Mouse (Mus musculus) Patski (cell line): ENCODE measurements around the gene Stfa2l1. TPM values are rescaled to one million over a fixed set of nuclear protein-coding genes. Genes with fewer than 3 reads are reported as not detected.
"Not testable (repeated sequence)": the region's sequence is repeated elsewhere in the genome, so short reads cannot be mapped to it uniquely, and the experiment has no call there.

ENCODE experiments used
- ATAC-seq: fragments of 100-300 bp; one replicate; pipeline ENCODE4 v1.8.0; 2021
- CTCF ChIA-PET: fragments of 350-600 bp; sonication (Branson Sonifier 250); formaldehyde crosslinking; loops from one replicate; lab custom pipeline; 2022; ENCODE audit warnings: inconsistent platforms; lab: Charles Lee
- POLR2A ChIA-PET: fragments of 350-600 bp; sonication (Branson Sonifier 250); formaldehyde crosslinking; loops from one replicate; lab custom pipeline; 2022; ENCODE audit warnings: antibody characterized with exemption, inconsistent platforms; lab: Charles Lee
- DNase-seq: peaks from one replicate; pipeline ENCODE4 v3.0.0-alpha.2; 2011; ENCODE audit warnings: low read depth, low spot score
- H3K27me3 ChIP-seq: fragments of 371-371 bp; one replicate; pipeline ENCODE4 v1.5.1; 2021
- CTCF ChIP-seq: fragments of 100-300 bp; IDR thresholded peaks from one replicate; pipeline ENCODE4 v1.5.1; 2021
- in situ Hi-C: fragments of 300-500 bp; cut with MboI; formaldehyde crosslinking; loops from 3 replicates; pipeline ENCODE4 v1.11.1; 2018; ENCODE audit warnings: low pct_unique_long_range_greater_than_20kb, mixed read lengths
- polyA plus RNA-seq: library from polyadenylated mRNA; unstranded; gene quantifications from one replicate; pipeline ENCODE4 v1.2.3, GENCODE M21; 2021

The Stfa2l1 gene
- not detected for polyA plus RNA-seq

DNA sequence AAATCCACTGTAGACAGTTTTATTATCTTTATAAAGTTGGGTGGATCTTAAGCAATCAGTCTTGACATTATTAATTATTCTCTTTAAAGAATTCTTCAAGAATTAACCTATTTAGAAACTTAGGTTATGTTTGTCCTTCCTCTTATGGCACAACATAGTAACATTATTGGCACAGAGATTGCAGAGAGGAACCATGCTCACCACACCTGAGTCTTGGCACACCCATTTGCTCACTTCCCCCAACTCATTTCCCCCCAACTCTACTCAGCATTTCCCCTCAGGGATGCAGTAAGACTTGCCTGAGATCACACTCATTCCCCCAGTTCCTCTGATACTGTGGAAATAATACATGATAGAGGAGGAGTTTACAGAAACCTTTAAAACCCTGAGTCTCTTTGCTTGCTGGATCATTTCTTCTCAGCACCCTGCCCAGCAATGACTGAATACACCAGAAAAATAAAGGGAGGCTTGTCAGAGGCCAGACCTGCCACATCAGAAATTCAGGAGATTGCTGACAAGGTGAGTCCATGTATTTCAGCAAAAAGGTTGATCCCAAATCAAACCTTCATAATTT, at the start of gene Stfa2l1:
Stfa2l1 (plus strand) TSS at position 410 of the 574 bp plus-strand sequence.
- CTCF ChIA-PET = no interaction called here
- POLR2A ChIA-PET = no interaction called here
- in situ Hi-C loops = loop anchor here (5.0 kb wide), 1 partner anchor 251 kb away; the partner anchor contains the start of gene Stfa2
- ATAC-seq (no peak), DNase-seq (no peak)
- H3K27me3 ChIP-seq = peaks cover 3% of the 10 kb centered on the region
- no peak for TF ChIP-seq CTCF

DNA sequence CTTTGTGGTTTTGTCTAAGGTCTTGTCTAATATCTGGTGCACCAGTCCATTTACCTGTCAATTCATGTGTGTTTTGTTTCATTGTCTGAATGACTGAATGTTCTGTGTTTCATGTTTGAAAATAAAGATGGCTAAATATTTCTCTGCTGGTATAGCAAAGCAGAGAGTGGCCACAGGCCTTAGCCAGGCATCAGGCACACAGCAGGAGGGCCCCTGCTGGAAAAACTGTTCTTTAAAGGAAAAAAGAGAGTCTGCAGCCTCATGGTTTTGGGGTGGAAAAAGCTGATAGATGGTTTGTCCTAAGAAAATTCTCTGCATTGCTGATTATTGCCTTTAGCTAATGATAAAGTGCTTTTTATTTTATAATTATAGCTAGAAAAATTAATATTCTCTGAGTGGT, 45.1 kb upstream of the Stfa2l1 start:
- H3K27me3 ChIP-seq, DNase-seq, in situ Hi-C loops, ATAC-seq, POLR2A ChIA-PET, CTCF ChIA-PET: not testable (repeated sequence)

DNA sequence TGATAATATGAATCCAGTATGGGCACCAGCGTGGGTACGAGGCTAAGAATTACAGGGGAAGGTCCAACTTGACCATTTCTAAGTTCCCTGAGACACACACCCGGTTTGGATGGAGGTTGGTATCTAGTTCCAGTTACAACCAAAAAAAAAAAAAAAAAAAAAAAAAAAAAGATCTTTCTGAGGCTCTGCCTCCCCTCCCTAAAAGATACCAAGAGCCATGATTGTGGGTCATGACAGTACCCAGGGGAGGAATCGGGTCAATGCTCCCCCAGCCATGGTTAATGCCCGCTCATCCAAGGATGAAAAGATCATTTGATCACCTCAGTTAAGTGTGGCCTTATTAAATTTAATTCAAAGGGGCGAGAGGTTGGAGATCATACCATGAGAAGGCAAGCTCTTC, 40.9 kb upstream of the Stfa2l1 start:
- POLR2A ChIA-PET, DNase-seq, in situ Hi-C loops, CTCF ChIA-PET, ATAC-seq, H3K27me3 ChIP-seq: not testable (repeated sequence)

DNA sequence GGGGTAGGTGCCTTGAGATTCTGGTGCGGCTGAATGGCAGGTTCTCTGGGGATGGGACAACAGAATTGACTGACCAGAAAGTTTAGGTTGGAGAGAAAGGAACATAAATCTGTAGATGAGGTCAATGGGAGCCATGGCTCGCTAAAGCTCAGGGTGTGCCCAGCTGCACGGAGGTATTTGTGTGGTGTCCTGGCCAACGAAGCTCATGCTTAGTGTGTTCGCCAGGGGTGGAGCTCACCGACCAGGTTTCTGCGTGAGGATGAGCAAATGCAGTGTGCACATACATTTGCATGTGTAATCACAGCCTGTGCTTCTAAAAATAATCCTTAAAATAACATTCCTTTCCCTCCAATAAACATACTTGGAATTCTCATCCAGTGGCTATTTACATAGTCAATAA, 28.5 kb upstream of the Stfa2l1 start:
- no peak for ATAC-seq

DNA sequence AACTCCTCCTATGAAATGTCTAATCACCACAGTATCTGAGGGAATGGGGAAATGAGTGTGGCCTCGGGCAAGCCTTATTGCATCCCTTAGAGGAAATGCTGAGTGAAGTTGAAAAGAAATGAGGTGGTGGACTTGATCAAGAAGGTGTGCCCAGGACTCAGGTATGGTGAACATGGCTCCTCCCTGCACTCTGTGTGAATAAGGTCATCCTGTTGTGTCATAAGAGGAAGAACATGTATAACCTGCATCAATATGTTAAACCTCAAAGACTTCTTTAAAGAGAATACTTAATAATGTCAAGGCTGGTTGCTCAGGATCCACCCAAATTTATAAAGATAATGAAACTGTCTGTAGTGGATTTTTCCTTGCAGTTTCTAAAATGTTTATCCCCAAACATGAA, 25.5 kb upstream of the Stfa2l1 start, which contains the start of gene Csta1:
Csta1 (minus strand) TSS at position 101 of the 400 bp plus-strand sequence.
- no peaks in the 10 kb centered on the region for H3K27me3 ChIP-seq
- in situ Hi-C loops = no loop called here
- ChIA-PET CTCF (no interaction called here), POLR2A (no interaction called here)
- no peak for TF ChIP-seq CTCF
- DNase-seq (no peak), ATAC-seq (no peak)

More for the DNA sequence above, 28.5 kb upstream of the Stfa2l1 start:
- ChIA-PET POLR2A (no interaction called here), CTCF (no interaction called here)
- TF ChIP-seq CTCF = no peak
- DNase-seq = no peak
- H3K27me3 ChIP-seq = no peaks in the 10 kb centered on the region
- in situ Hi-C loops = no loop called here

DNA sequence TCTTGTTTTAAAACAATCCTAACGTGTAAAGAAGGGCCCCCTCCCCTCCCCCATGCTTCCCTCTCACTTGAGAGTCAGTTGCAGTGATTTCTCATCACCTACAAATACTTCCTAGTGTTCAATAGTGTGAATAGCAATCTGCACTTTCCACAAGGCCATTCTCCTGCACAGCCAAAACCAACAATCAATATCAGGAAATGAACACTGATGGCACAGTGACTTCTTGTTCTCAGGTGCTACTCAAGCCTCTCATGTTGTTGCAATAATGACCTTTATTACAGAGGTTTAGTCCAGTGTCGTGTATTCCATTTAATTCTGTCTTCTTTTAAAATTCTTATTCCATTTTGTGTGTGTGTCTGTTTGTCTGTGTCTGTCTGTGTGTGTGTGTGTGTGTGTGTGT, 18.4 kb upstream of the Stfa2l1 start:
- POLR2A ChIA-PET = no interaction called here
- no peaks in the 10 kb centered on the region for H3K27me3 ChIP-seq
- in situ Hi-C loops = no loop called here
- CTCF ChIA-PET = interaction anchor here (0.6 kb wide), 1 partner anchor 15 kb away, joined by 3 read pairs; no protein-coding TSS in a partner anchor
- DNase-seq = no peak
- TF ChIP-seq CTCF = no peak
- ATAC-seq = no peak

DNA sequence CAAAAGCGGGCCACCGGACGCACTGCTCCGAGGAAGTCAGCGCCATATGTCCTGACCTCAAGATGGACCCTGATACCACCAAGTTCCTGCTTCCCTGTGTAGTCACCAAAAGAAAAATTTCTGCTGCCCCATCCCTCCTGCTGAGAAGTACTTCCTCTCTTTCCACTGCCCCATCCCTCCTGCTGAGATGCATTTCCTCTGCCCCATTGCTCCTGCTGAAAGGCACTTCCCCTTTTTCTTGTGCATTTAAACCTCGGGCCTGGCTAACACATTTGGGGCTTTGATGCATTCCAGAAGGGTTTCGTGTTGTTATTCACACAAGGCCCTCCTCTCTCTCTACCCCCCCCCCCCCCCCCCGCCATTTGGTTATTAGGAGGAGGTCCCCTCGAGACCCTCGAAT, 11.2 kb downstream of the Stfa2l1 start:
- ATAC-seq, POLR2A ChIA-PET, CTCF ChIA-PET: not testable (repeated sequence)

DNA sequence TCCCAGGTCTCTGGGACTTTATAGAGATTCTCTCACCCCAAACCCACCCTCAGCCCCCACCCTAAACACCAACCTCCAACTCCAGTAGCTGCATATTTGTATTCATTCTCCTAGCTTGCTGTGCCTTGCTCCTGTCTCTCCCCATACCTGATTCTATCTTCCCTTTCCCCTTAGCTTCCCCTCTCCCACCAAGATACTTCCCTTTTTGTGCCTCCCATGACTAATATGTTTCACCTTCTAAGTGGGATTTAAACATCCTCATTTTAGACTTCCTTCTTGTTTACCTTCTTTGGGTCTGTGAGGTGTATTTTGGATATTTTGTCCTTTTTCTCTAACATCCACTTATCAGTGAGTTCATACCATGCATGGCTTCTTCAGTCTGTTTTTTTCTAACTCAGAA, 19.5 kb downstream of the Stfa2l1 start:
- ChIA-PET CTCF (no interaction called here), POLR2A (no interaction called here)
- no peak for DNase-seq
- no peak for ATAC-seq
- in situ Hi-C loops = no loop called here
- TF ChIP-seq CTCF = no peak
- H3K27me3 ChIP-seq = no peaks in the 10 kb centered on the region

More for the DNA sequence above, 11.2 kb downstream of the Stfa2l1 start:
- DNase-seq, H3K27me3 ChIP-seq, in situ Hi-C loops: not testable (repeated sequence)

DNA sequence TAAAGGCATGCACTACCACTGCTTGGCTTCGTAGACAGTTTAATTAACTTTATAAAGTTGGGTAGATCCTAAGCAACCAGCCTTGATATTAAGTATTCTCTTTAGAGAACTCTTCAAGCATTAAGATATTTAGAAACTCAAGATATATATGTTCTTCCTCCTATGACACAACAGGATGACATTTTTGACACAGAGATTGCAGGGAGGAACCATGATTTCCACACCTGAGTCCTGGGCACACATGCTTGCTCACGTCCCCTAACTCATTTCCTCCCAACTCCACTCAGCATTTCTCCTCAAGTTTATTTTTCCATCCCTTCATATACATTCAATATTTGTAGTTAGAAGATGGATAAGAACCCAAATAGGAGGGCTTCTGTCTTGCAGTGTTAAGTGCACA, 23.3 kb downstream of the Stfa2l1 start:
- ChIA-PET CTCF (no interaction called here), POLR2A (no interaction called here)
- ATAC-seq = no peak
- TF ChIP-seq CTCF = no peak
- no peaks in the 10 kb centered on the region for H3K27me3 ChIP-seq
- in situ Hi-C loops = no loop called here
- no peak for DNase-seq

DNA sequence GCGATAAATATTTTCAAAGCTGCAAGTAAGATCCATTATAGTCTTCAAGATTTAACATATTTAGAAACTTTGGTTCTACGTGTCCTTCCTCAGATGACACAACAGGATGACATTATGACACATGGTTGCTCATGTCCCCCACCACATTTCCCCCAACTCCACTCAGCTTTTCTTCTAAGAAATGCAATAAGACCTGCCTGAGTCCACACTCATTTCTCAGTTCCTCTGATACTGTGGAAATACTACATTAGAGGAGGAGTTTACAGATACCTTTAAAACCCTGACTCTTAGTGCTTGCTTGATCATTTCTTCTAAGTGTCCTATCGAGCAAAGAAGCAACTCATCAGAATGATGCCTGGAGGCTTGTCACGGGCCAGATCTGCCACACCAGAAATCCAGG, 27.3 kb downstream of the Stfa2l1 start, which contains the start of gene Gm5483:
Gm5483 (plus strand) TSS at position 301 of the 400 bp plus-strand sequence.
- H3K27me3 ChIP-seq, ATAC-seq, in situ Hi-C loops, CTCF ChIA-PET, POLR2A ChIA-PET, DNase-seq: not testable (repeated sequence)

DNA sequence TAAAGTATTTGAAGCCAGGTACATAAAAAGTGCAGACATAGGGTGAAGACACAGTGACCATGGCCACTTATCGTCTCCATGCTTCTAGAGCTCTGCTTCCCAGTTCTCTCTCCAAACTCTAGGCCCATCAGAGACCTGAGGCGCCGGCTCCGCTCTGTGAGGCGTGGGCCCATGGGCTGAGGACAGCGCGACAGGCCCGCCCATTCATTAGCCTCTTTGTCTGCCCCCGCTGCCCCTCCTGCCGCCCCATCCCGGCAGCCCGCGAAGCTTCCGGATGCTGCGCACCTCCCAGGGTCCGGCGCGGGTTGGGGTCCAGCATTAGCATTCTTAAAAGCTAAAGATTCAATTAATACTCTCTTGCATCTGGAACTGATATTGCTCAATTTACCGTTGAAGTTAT, 42.6 kb downstream of the Stfa2l1 start:
- ChIA-PET POLR2A (no interaction called here), CTCF (no interaction called here)
- in situ Hi-C loops = no loop called here
- no peak for ATAC-seq
- no peak for DNase-seq
- no peak for TF ChIP-seq CTCF
- no peaks in the 10 kb centered on the region for H3K27me3 ChIP-seq

DNA sequence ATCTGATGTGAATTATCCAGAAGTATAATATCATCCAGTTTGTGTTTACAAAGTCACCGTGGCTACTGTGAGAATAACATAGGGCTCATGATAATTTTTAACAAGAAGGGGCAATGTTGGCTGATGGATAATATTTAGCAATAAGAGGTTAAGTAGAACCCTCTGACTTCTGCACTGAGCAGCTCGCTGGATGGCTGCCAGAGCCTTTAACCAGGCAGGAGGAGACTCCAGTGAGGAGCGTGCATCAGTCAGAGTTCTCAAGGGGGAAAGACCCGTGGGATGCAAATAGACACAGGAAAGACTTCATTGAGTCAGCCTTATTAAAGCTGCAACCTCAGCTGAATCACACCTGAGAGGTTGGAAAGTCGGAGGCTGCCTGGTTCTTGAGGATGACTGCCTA, 47.2 kb downstream of the Stfa2l1 start:
- ChIA-PET POLR2A (no interaction called here), CTCF (no interaction called here)
- ATAC-seq (no peak), DNase-seq (no peak)
- no peaks in the 10 kb centered on the region for H3K27me3 ChIP-seq
- in situ Hi-C loops = no loop called here
- no peak for TF ChIP-seq CTCF

DNA sequence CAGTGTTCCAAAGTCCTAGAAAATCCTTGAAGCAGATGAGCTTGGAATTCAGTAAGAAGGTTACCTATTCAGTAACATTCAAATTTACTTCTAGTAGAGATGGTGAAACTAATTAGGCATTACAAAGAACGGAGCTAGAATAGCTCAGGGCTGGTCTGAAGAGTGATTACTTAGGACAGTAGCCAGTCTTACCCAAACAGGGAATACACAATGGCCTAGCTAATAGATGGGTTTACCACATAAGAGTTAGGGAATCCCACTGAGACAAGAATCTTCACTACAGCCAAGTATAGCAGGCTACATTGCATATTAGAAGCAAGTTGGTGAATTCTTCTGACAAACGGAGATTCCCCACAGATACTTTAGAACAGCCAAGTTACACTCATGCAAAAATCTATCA, 49.1 kb downstream of the Stfa2l1 start:
- not testable (repeated sequence) for ATAC-seq, DNase-seq

More for the DNA sequence above, 49.1 kb downstream of the Stfa2l1 start:
- H3K27me3 ChIP-seq, POLR2A ChIA-PET, CTCF ChIA-PET, in situ Hi-C loops: not testable (repeated sequence)
